Mouse (Mus musculus) MEL (cell line): ENCODE results near the gene Tubb4a. TPM values are rescaled to one million over a fixed set of nuclear protein-coding genes. Genes with fewer than 3 reads are reported as not detected.

Source experiments
- DNase-seq: peaks from one replicate; pipeline ENCODE4 v3.0.0; 2011; ENCODE audit warnings: low read depth, low spot score
- H3K27ac ChIP-seq: 2 replicates; pipeline ENCODE4 v1.5.1; 2012; ENCODE audit warnings: low read depth, mild to moderate bottlenecking, control low read depth, low read length, moderate library complexity; ENCODE audit not compliant: control insufficient read depth
- H3K27me3 ChIP-seq, 2 experiments: fragments of 150-350 bp in 1 of 2; sonication (generic) in 1 of 2; 2 replicates each; pipeline ENCODE4 v1.6.1; 2012; ENCODE audit warnings: low read length in 2 of 2, mild to moderate bottlenecking in 2 of 2, improper control_type of control experiment in 1 of 2, moderate library complexity in 1 of 2; ENCODE audit not compliant: insufficient read depth in 2 of 2, control insufficient read depth in 1 of 2
- H3K36me3 ChIP-seq, 2 experiments: 2 replicates each; pipeline ENCODE4 v1.6.1; 2012 to 2014; ENCODE audit warnings: low read length in 2 of 2, improper control_type of control experiment in 1 of 2, inconsistent platforms in 1 of 2, mild to moderate bottlenecking in 1 of 2; ENCODE audit not compliant: insufficient read depth in 2 of 2, control insufficient read depth in 1 of 2
- H3K4me1 ChIP-seq, 2 experiments: fragments of 150-350 bp in 1 of 2; sonication (generic) in 1 of 2; 2 replicates each; pipeline ENCODE4 v1.6.1; 2012; ENCODE audit warnings: low read length in 2 of 2, improper control_type of control experiment in 1 of 2, mild to moderate bottlenecking in 1 of 2; ENCODE audit not compliant: insufficient read depth in 2 of 2, control insufficient read depth in 1 of 2
- H3K4me3 ChIP-seq, 2 experiments: fragments of 150-350 bp in 1 of 2; sonication (generic) in 1 of 2; 2 replicates each; pipeline ENCODE4 v1.5.1; 2012; ENCODE audit warnings: low read depth in 2 of 2, low read length in 2 of 2, mild to moderate bottlenecking in 2 of 2, moderate library complexity in 2 of 2, control low read depth in 1 of 2, improper control_type of control experiment in 1 of 2; ENCODE audit not compliant: control insufficient read depth in 1 of 2, insufficient read depth in 1 of 2
- H3K79me2 ChIP-seq: 2 replicates; pipeline ENCODE4 v1.6.1; 2012; ENCODE audit warnings: mild to moderate bottlenecking, low read length, moderate library complexity; ENCODE audit not compliant: control insufficient read depth, poor library complexity, insufficient read depth
- H3K9ac ChIP-seq: 2 replicates; pipeline ENCODE4 v1.6.1; 2012; ENCODE audit warnings: low read depth, mild to moderate bottlenecking, control low read depth, low read length, moderate library complexity; ENCODE audit not compliant: control insufficient read depth, poor library complexity, severe bottlenecking
- H3K9me3 ChIP-seq: fragments of 150-350 bp; sonication (generic); replicated peaks from 2 replicates; pipeline ENCODE4 v1.6.1; 2012; ENCODE audit warnings: mild to moderate bottlenecking, low read length, improper control_type of control experiment, moderate library complexity; ENCODE audit not compliant: insufficient read depth
- CHD1 ChIP-seq: IDR thresholded peaks from 2 replicates; pipeline ENCODE4 v1.6.1; 2012; ENCODE audit warnings: low read depth, mild to moderate bottlenecking, inconsistent platforms, low read length, improper control_type of control experiment
- E2F4 ChIP-seq: IDR thresholded peaks from 2 replicates; pipeline ENCODE4 v1.6.1; 2011; ENCODE audit warnings: low read depth, low read length, improper control_type of control experiment, borderline replicate concordance
- ELF1 ChIP-seq: IDR thresholded peaks from 2 replicates; pipeline ENCODE4 v1.6.1; 2014; ENCODE audit warnings: low read depth, mild to moderate bottlenecking, inconsistent platforms, low read length, improper control_type of control experiment, moderate library complexity
- EP300 ChIP-seq, 2 experiments: IDR thresholded peaks; 2 replicates each; pipeline ENCODE4 v1.6.1; 2011; ENCODE audit warnings: improper control_type of control experiment in 2 of 2, low read length in 2 of 2, low read depth in 1 of 2, mild to moderate bottlenecking in 1 of 2
- JUND ChIP-seq: IDR thresholded peaks from 2 replicates; pipeline ENCODE4 v1.6.1; 2011; ENCODE audit warnings: low read depth, mild to moderate bottlenecking, improper control_type of control experiment, low read length
- MAFK ChIP-seq: IDR thresholded peaks from 2 replicates; pipeline ENCODE4 v1.6.1; 2011; ENCODE audit warnings: low read depth, mild to moderate bottlenecking, low read length, improper control_type of control experiment, borderline replicate concordance
- MYC ChIP-seq: IDR thresholded peaks from 2 replicates; pipeline ENCODE4 v1.6.1; 2011; ENCODE audit warnings: low read depth, mild to moderate bottlenecking, low read length, improper control_type of control experiment, moderate library complexity
- NELFE ChIP-seq: IDR thresholded peaks from 2 replicates; pipeline ENCODE4 v1.6.1; 2011; ENCODE audit warnings: low read depth, low read length, improper control_type of control experiment
- NRF1 ChIP-seq: IDR thresholded peaks from 2 replicates; pipeline ENCODE4 v1.6.1; 2014; ENCODE audit warnings: low read depth, mild to moderate bottlenecking, inconsistent platforms, low read length, improper control_type of control experiment, moderate library complexity; ENCODE audit not compliant: poor library complexity, insufficient read depth, severe bottlenecking
- POLR2A ChIP-seq, 2 experiments: IDR thresholded peaks; 2 replicates each; pipeline ENCODE4 v1.6.1; 2011 to 2012; ENCODE audit warnings: low read length in 2 of 2, mild to moderate bottlenecking in 2 of 2, control low read depth in 1 of 2, improper control_type of control experiment in 1 of 2, low read depth in 1 of 2, moderate library complexity in 1 of 2; ENCODE audit not compliant: control insufficient read depth in 1 of 2, insufficient read depth in 1 of 2, poor library complexity in 1 of 2
- POLR2AphosphoS5 ChIP-seq: IDR thresholded peaks from 2 replicates; pipeline ENCODE4 v1.6.1; 2012; ENCODE audit warnings: low read depth, borderline replicate concordance, mild to moderate bottlenecking, inconsistent platforms, low read length, moderate library complexity, mixed read lengths
- RAD21 ChIP-seq: IDR thresholded peaks from 2 replicates; pipeline ENCODE4 v1.6.1; 2011; ENCODE audit warnings: mild to moderate bottlenecking, low read depth, low read length, improper control_type of control experiment
- SIN3A ChIP-seq: IDR thresholded peaks from 2 replicates; pipeline ENCODE4 v1.6.1; 2012; ENCODE audit warnings: low read length, improper control_type of control experiment, inconsistent platforms
- TBP ChIP-seq: IDR thresholded peaks from 2 replicates; pipeline ENCODE4 v1.8.0; 2011; ENCODE audit warnings: low read depth, low read length, improper control_type of control experiment
- UBTF ChIP-seq: IDR thresholded peaks from 2 replicates; pipeline ENCODE4 v1.6.1; 2012; ENCODE audit warnings: low read depth, mild to moderate bottlenecking, inconsistent platforms, low read length, improper control_type of control experiment, moderate library complexity, borderline replicate concordance; ENCODE audit not compliant: insufficient read depth
- USF1 ChIP-seq: IDR thresholded peaks from 2 replicates; pipeline ENCODE4 v1.6.1; 2014; ENCODE audit warnings: low read depth, mild to moderate bottlenecking, inconsistent platforms, low read length, improper control_type of control experiment, moderate library complexity
- USF2 ChIP-seq, 2 experiments: IDR thresholded peaks; 2 replicates each; pipeline ENCODE4 v1.6.1; 2011 to 2012; ENCODE audit warnings: improper control_type of control experiment in 2 of 2, low read length in 2 of 2, borderline replicate concordance in 1 of 2, inconsistent platforms in 1 of 2, low read depth in 1 of 2, mild to moderate bottlenecking in 1 of 2; ENCODE audit not compliant: insufficient read depth in 1 of 2
- ZMIZ1 ChIP-seq: IDR thresholded peaks from 2 replicates; pipeline ENCODE4 v1.6.1; 2012; ENCODE audit warnings: low read depth, mild to moderate bottlenecking, inconsistent platforms, low read length, improper control_type of control experiment, moderate library complexity
- polyA plus RNA-seq, 2 experiments: library from polyadenylated mRNA; stranded (reverse) in 1 of 2; unstranded in 1 of 2; fragments of >175 nt in 1 of 2; fragments of >200 nt in 1 of 2; gene quantifications; 2 replicates each; pipeline versions ENCODE4 v1.2.1 to v1.2.4; 2012; ENCODE audit warnings: low replicate concordance in 2 of 2, low read depth in 1 of 2; ENCODE audit not compliant: insufficient read length in 2 of 2, insufficient read depth in 1 of 2, missing spikeins in 1 of 2
- total RNA-seq: library from RNA; depleted of rRNA; stranded (reverse); fragments of 300-350 nt; gene quantifications from 2 replicates; pipeline ENCODE4 v1.2.3, GENCODE M21; 2012

The Tubb4a gene
- total and polyA plus RNA-seq, 3 experiments: 0.35 to 6.4 TPM; not detected in 1

- H3K9ac ChIP-seq: peak within 1 kb of the TSS; percentile 63
- DNase-seq: peak; percentile 65
- no peaks in the 10 kb centered on the region for H3K9me3 ChIP-seq
- H3K27ac ChIP-seq: peak within 1 kb of the TSS; percentile 44
- peak within 1 kb of the TSS; percentile 67 to 96 for H3K4me3 ChIP-seq
- H3K4me1 ChIP-seq: peaks cover 2 to 31% of the 10 kb centered on the region in 2 experiments
- no peaks in the 10 kb centered on the region for H3K27me3 ChIP-seq
- H3K79me2 ChIP-seq: no peaks in the 10 kb centered on the region
- TF ChIP-seq POLR2A (IDR thresholded peaks at IDR 0.05; ENCODE audit: control insufficient read depth in 1 of 2, insufficient read depth in 1 of 2, low read depth in 1 of 2, low read length in 2 of 2, poor library complexity in 1 of 2): peak in 1 of 2 experiments; percentile 47; a peak in 1 of 4 replicates
- TF ChIP-seq SIN3A: peak; percentile 23; the same call in 1 of the 2 replicates
- TF ChIP-seq ELF1: peak; percentile 49; the same call in 1 of the 2 replicates
- 0 out of 2 replicates have a peak, but pooled peaks have one; percentile 23 for TF ChIP-seq MYC
- TF ChIP-seq NELFE: peak; percentile 23; the same call in 1 of the 2 replicates
- TF ChIP-seq E2F4: no peak; the same call in 1 of the 2 replicates
- TF ChIP-seq CHD1: no peak
- no peak for TF ChIP-seq MAFK
- TF ChIP-seq EP300 (IDR thresholded peaks at IDR 0.05; ENCODE audit: low read depth in 1 of 2, low read length in 2 of 2): no peak
- TF ChIP-seq USF2 (IDR thresholded peaks at IDR 0.05; ENCODE audit: borderline replicate concordance in 1 of 2, insufficient read depth in 1 of 2, low read depth in 1 of 2, low read length in 2 of 2): no peak
- 0 out of 2 replicates have a peak, but pooled peaks have one; percentile 49 for TF ChIP-seq UBTF
- no peak for TF ChIP-seq POLR2AphosphoS5
- no peak for TF ChIP-seq TBP
- no peak for TF ChIP-seq JUND
- TF ChIP-seq ZMIZ1: no peak
- no peak for TF ChIP-seq NRF1
- peaks cover 0 to 23% of the 10 kb centered on the region in 2 experiments; a peak in 2 of 4 replicates for H3K36me3 ChIP-seq
Measured at GRCm38 (mm10) chr17:57105181-57106034, 17.8 kb upstream of the Tubb4a start, which contains the start of gene Tnfsf9. Tnfsf9 (plus strand) TSS chr17:57105325.

- H3K9ac ChIP-seq: peak overlapping the region; percentile 63
- no peak overlapping the region; the same call in 1 of the 2 replicates for H3K27ac ChIP-seq
- DNase-seq: peak; percentile 41
- no peaks in the 10 kb centered on the region for H3K27me3 ChIP-seq
- peak overlapping the region; percentile 67 to 96 for H3K4me3 ChIP-seq
- TF ChIP-seq RAD21 (no peak), USF1 (no peak), NELFE (0 out of 2 replicates have a peak, but pooled peaks have one; percentile 7), TBP (no peak)
- TF ChIP-seq, all 39 proteins: peak for 1
- H3K79me2 ChIP-seq: no peaks in the 10 kb centered on the region
- peaks cover 0 to 27% of the 10 kb centered on the region in 2 experiments; a peak in 3 of 4 replicates for H3K4me1 ChIP-seq
- H3K9me3 ChIP-seq: no peaks in the 10 kb centered on the region
- peaks cover 0 to 20% of the 10 kb centered on the region in 2 experiments; a peak in 2 of 4 replicates for H3K36me3 ChIP-seq
Measured at GRCm38 (mm10) chr17:57104496-57104895, 16.9 kb upstream of the Tubb4a start.
